Mouse (Mus musculus): Measurements from ENCODE around the gene Gm8978. TPM values are rescaled to one million over a fixed set of nuclear protein-coding genes. Genes with fewer than 3 reads are reported as not detected.

The Gm8978 gene
- not detected in 2 replicates for polyA plus RNA-seq (2012; rRNA removed)

GRCm38 (mm10) chr19:33625152-33625551 lies at the start of gene Gm8978:
Gene Gm8978 (minus strand): TSS chr19:33625252.

Other genes starting within 250 kb of the Gm8978 start
- gene Rnls, start 233.0 kb downstream of the Gm8978 start, polyA plus RNA-seq (2012; rRNA removed): 1.3 and 1.5 TPM in 2 replicates
- gene Lipo4, start 107.5 kb downstream of the Gm8978 start, polyA plus RNA-seq (2012; rRNA removed): not detected in 2 replicates
- gene Lipo2, start 126.1 kb upstream of the Gm8978 start, polyA plus RNA-seq (2012; rRNA removed): 0.14 and 0.19 TPM in 2 replicates
- gene Lipo3, start 136.7 kb upstream of the Gm8978 start, polyA plus RNA-seq (2012; rRNA removed): 3.9 and 6.6 TPM in 2 replicates
- gene Lipo1, start 162.2 kb upstream of the Gm8978 start, polyA plus RNA-seq (2012; rRNA removed): not detected in 2 replicates